Mouse (Mus musculus) retina, postnatal 7 days (tissue): ENCODE data around the gene Dync1i1.

ENCODE experiments used
- DNase-seq: peaks from one replicate; pipeline ENCODE4 v3.0.0-alpha.2; 2012; ENCODE audit warnings: low read depth, low spot score

The Dync1i1 gene

GRCm38 (mm10) chr6:5855526-5855925 is 130.1 kb downstream of the Dync1i1 start:
- DNase-seq: no peak

- peak; percentile 20 for DNase-seq
These were observed 132.9 kb downstream of the Dync1i1 start for GRCm38 (mm10) chr6:5858371-5858770.

GRCm38 (mm10) chr6:5858901-5859598 is 133.6 kb downstream of the Dync1i1 start:
- no peak for DNase-seq

GRCm38 (mm10) chr6:5859630-5860029 is 134.2 kb downstream of the Dync1i1 start:
- DNase-seq: no peak

GRCm38 (mm10) chr6:5866091-5866490 is 140.7 kb downstream of the Dync1i1 start:
- DNase-seq: no peak

GRCm38 (mm10) chr6:5867221-5867620 is 141.8 kb downstream of the Dync1i1 start:
- no peak for DNase-seq

- DNase-seq: no peak
These were observed 145.6 kb downstream of the Dync1i1 start for GRCm38 (mm10) chr6:5871060-5871459.

- DNase-seq: no peak
These were observed 146.3 kb downstream of the Dync1i1 start for GRCm38 (mm10) chr6:5871581-5872298.

- no peak for DNase-seq
These were observed 163.9 kb downstream of the Dync1i1 start for GRCm38 (mm10) chr6:5889341-5889740.

- no peak for DNase-seq
These were observed 185.9 kb downstream of the Dync1i1 start for GRCm38 (mm10) chr6:5911295-5911694.

- DNase-seq: no peak
These were observed 189.6 kb downstream of the Dync1i1 start for GRCm38 (mm10) chr6:5915028-5915427.

GRCm38 (mm10) chr6:5920670-5921069 is 195.2 kb downstream of the Dync1i1 start:
- DNase-seq: no peak

GRCm38 (mm10) chr6:5922676-5923075 is 197.2 kb downstream of the Dync1i1 start:
- no peak for DNase-seq

- DNase-seq: no peak
These were observed 197.7 kb downstream of the Dync1i1 start for GRCm38 (mm10) chr6:5923148-5923547.

- no peak for DNase-seq
These were observed 204.7 kb downstream of the Dync1i1 start for GRCm38 (mm10) chr6:5930140-5930539.

GRCm38 (mm10) chr6:5935587-5936353 is 210.3 kb downstream of the Dync1i1 start:
- peak; percentile 2 for DNase-seq

GRCm38 (mm10) chr6:5949812-5950392 is 224.5 kb downstream of the Dync1i1 start:
- DNase-seq: no peak

GRCm38 (mm10) chr6:5956316-5956913 is 231.0 kb downstream of the Dync1i1 start:
- DNase-seq: no peak

GRCm38 (mm10) chr6:5960728-5961127 is 235.3 kb downstream of the Dync1i1 start:
- DNase-seq: no peak

GRCm38 (mm10) chr6:5961960-5962359 is 236.5 kb downstream of the Dync1i1 start:
- DNase-seq: no peak

- no peak for DNase-seq
These were observed 240.9 kb downstream of the Dync1i1 start for GRCm38 (mm10) chr6:5966376-5966775.
